Mouse (Mus musculus): Measurements from ENCODE around the gene Spp2.

GRCm38 (mm10) chr1:88378446-88378845 is 28.3 kb upstream of the Spp2 start:
- no peak for TF ChIP-seq CTCF (IDR thresholded peaks at IDR 0.05; ENCODE audit: insufficient read depth, low read length)
- TF ChIP-seq POLR2A (IDR thresholded peaks at IDR 0.05; ENCODE audit: borderline replicate concordance, extremely low read depth, low read depth, low read length), result no peak
